Mouse (Mus musculus) left cerebral cortex, adult 11 months (tissue): ENCODE data around the gene Ephb3.

ENCODE experiments used
- DNase-seq: peaks from one replicate; pipeline ENCODE4 v3.0.0; 2022; ENCODE audit warnings: low spot score

Ephb3 gene

GRCm38 (mm10) chr16:21205093-21205886 lies 735 bp downstream of the Ephb3 start:
- no peak for DNase-seq

GRCm38 (mm10) chr16:21208001-21208565 lies 3.5 kb downstream of the Ephb3 start:
- no peak for DNase-seq

- no peak for DNase-seq
Observed at GRCm38 (mm10) chr16:21209290-21209689, 4.7 kb downstream of the Ephb3 start.

- no peak for DNase-seq
Observed at GRCm38 (mm10) chr16:21210204-21210603, 5.6 kb downstream of the Ephb3 start.

GRCm38 (mm10) chr16:21210667-21211338 lies 6.2 kb downstream of the Ephb3 start:
- DNase-seq: peak; percentile 76

GRCm38 (mm10) chr16:21211501-21211900 lies 6.9 kb downstream of the Ephb3 start:
- DNase-seq: no peak

- no peak for DNase-seq
Observed at GRCm38 (mm10) chr16:21212369-21212768, 7.8 kb downstream of the Ephb3 start.

GRCm38 (mm10) chr16:21213939-21214338 lies 9.4 kb downstream of the Ephb3 start:
- no peak for DNase-seq

- no peak for DNase-seq
Observed at GRCm38 (mm10) chr16:21214803-21215202, 10.2 kb downstream of the Ephb3 start.

GRCm38 (mm10) chr16:21216047-21216446 lies 11.5 kb downstream of the Ephb3 start:
- DNase-seq: no peak

- no peak for DNase-seq
Observed at GRCm38 (mm10) chr16:21217233-21217632, 12.7 kb downstream of the Ephb3 start.

- DNase-seq: no peak
Observed at GRCm38 (mm10) chr16:21219656-21220055, 15.1 kb downstream of the Ephb3 start.

- DNase-seq: no peak
Observed at GRCm38 (mm10) chr16:21223038-21223437, 18.5 kb downstream of the Ephb3 start.

- no peak for DNase-seq
Observed at GRCm38 (mm10) chr16:21224648-21225240, 20.2 kb downstream of the Ephb3 start.

GRCm38 (mm10) chr16:21226629-21227028 lies 22.1 kb downstream of the Ephb3 start:
- no peak for DNase-seq

- DNase-seq: no peak
Observed at GRCm38 (mm10) chr16:21235135-21235534, 30.6 kb downstream of the Ephb3 start.

GRCm38 (mm10) chr16:21238722-21239121 lies 34.2 kb downstream of the Ephb3 start:
- DNase-seq: no peak

GRCm38 (mm10) chr16:21240547-21240946 lies 36.0 kb downstream of the Ephb3 start:
- DNase-seq: no peak

- no peak for DNase-seq
Observed at GRCm38 (mm10) chr16:21241030-21241429, 36.5 kb downstream of the Ephb3 start.

- DNase-seq: no peak
Observed at GRCm38 (mm10) chr16:21242946-21243345, 38.4 kb downstream of the Ephb3 start.

- DNase-seq: no peak
Observed at GRCm38 (mm10) chr16:21244803-21245202, 40.2 kb downstream of the Ephb3 start.

- no peak for DNase-seq
Observed at GRCm38 (mm10) chr16:21245387-21245786, 40.8 kb downstream of the Ephb3 start.

GRCm38 (mm10) chr16:21245931-21246390 lies 41.4 kb downstream of the Ephb3 start:
- DNase-seq: peak; percentile 67
